Mouse (Mus musculus): ENCODE data around the gene Wsb1.

- TF ChIP-seq POLR2A (IDR thresholded peaks at IDR 0.05; ENCODE audit: insufficient read depth, low read depth, low read length) (no peak), CTCF (IDR thresholded peaks at IDR 0.05) (no peak)
Measured at GRCm38 (mm10) chr11:79279732-79280405, 25.4 kb upstream of the Wsb1 start.
